14 mouse cellular contexts compared by ENCODE assay signal in the genomic region with DNA sequence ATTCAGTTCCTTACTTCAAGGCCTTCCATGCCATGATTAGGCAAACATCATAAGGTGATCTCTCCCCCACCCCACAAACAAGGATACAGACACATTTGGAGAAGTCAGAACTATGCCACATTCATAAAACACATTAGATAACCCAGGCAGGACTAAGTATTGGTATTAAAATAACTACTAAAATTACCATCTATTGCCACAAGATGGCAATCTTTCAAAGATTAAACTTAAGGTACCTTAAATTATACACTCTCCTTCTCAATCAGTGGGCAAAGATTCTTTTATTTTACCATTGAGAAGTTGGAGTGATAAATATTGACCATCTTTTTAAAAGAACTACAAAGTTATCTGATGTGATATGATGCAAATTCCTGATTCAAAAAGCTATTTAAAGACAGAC.
DNase-seq lines count a peak whose midpoint lies in the region; ATAC-seq and TF ChIP-seq lines count a peak whose summit lies in the region.
"Had no signal": no experiment of that assay in that cellular context is flagged by ENCODE, and none has a peak within 500 bp of the region (broad histone marks: within the 10 kb centered on the region; RNA-seq: fewer than 3 reads in every experiment).

No protein-coding gene starts in this region.

- TF ChIP-seq POLR2A in brain, embryonic 14.5 days (IDR thresholded peaks at IDR 0.05; ENCODE audit: borderline replicate concordance, extremely low read depth, insufficient read depth, insufficient read length, poor library complexity, severe bottlenecking), result no peak

- peak; percentile 66 for DNase-seq in embryonic facial prominence, embryonic 11.5 days (ENCODE audit: low spot score)
- DNase-seq in embryonic facial prominence, embryonic 10.5 days (ENCODE audit: low spot score), result no peak
- DNase-seq in kidney, postnatal 0 days (ENCODE audit: low spot score), result peak; percentile 65
- DNase-seq in kidney, postnatal 4 days, result no peak
- peak; percentile 48 for DNase-seq in 3T3-L1 (ENCODE audit: low read depth, low spot score)
- peak; percentile 43 for DNase-seq in brain, embryonic 14.5 days (ENCODE audit: low read depth)
- DNase-seq in gastrocnemius, postnatal 4 days (ENCODE audit: low spot score in 2 of 2), result no peak
- no peak for DNase-seq in testis, postnatal 14 days (ENCODE audit: low spot score)
- DNase-seq: cerebellum, adult 9-11 months; kidney, adult 8-10 months; right cerebral cortex, postnatal 4 days had no signal

- no peak overlapping the region for H3K27ac ChIP-seq in embryonic facial prominence, embryonic 11.5 days (replicated peaks; ENCODE audit: low read depth, low read length)
- H3K27ac ChIP-seq in embryonic facial prominence, embryonic 10.5 days (replicated peaks), result no peak overlapping the region
- no peak overlapping the region for H3K27ac ChIP-seq in kidney, postnatal 0 days
- H3K27ac ChIP-seq: liver, embryonic 15.5 days; midbrain, embryonic 12.5 days had no signal

- H3K4me2 ChIP-seq in embryonic facial prominence, embryonic 11.5 days (ENCODE audit: low read depth, low read length), result no peak overlapping the region
- no peak overlapping the region for H3K4me2 ChIP-seq in kidney, postnatal 0 days (ENCODE audit: low read length)
- H3K4me2 ChIP-seq: liver, embryonic 15.5 days; midbrain, embryonic 12.5 days had no signal

- no peaks in the 10 kb centered on the region for H3K9me3 ChIP-seq in embryonic facial prominence, embryonic 11.5 days (replicated peaks; ENCODE audit: control insufficient read depth, low read length)
- H3K9me3 ChIP-seq in embryonic facial prominence, embryonic 10.5 days, result no peaks in the 10 kb centered on the region
- no peaks in the 10 kb centered on the region for H3K9me3 ChIP-seq in kidney, postnatal 0 days (replicated peaks; ENCODE audit: low read length)
- H3K9me3 ChIP-seq: liver, embryonic 15.5 days; midbrain, embryonic 12.5 days had no signal

- no peak overlapping the region for H3K4me3 ChIP-seq in embryonic facial prominence, embryonic 11.5 days (ENCODE audit: low read depth, low read length)
- H3K4me3 ChIP-seq in embryonic facial prominence, embryonic 10.5 days, result no peak overlapping the region
- H3K4me3 ChIP-seq in kidney, postnatal 0 days (replicated peaks; ENCODE audit: low read depth, low read length), result no peak overlapping the region
- H3K4me3 ChIP-seq: erythroblast, embryonic 14.5 days; liver, embryonic 15.5 days; midbrain, embryonic 12.5 days had no signal

- H3K36me3 ChIP-seq in embryonic facial prominence, embryonic 11.5 days (replicated peaks; ENCODE audit: control insufficient read depth, insufficient read depth, low read depth, low read length), result no peaks in the 10 kb centered on the region
- H3K36me3 ChIP-seq in embryonic facial prominence, embryonic 10.5 days (replicated peaks), result no peaks in the 10 kb centered on the region
- no peaks in the 10 kb centered on the region for H3K36me3 ChIP-seq in kidney, postnatal 0 days (ENCODE audit: insufficient read depth, low read length)
- H3K36me3 ChIP-seq: liver, embryonic 15.5 days; midbrain, embryonic 12.5 days had no signal

- no peaks in the 10 kb centered on the region for H3K27me3 ChIP-seq in embryonic facial prominence, embryonic 11.5 days (ENCODE audit: control insufficient read depth, insufficient read depth, low read length)
- H3K27me3 ChIP-seq in embryonic facial prominence, embryonic 10.5 days (replicated peaks; ENCODE audit: low read depth, poor library complexity, severe bottlenecking), result no peaks in the 10 kb centered on the region
- H3K27me3 ChIP-seq in kidney, postnatal 0 days (ENCODE audit: insufficient read depth, low read length), result no peaks in the 10 kb centered on the region
- H3K27me3 ChIP-seq: liver, embryonic 15.5 days; midbrain, embryonic 12.5 days had no signal

- TF ChIP-seq CTCF in kidney, postnatal 0 days (IDR thresholded peaks at IDR 0.05; ENCODE audit: low read depth), result peak; percentile 57
- no peak for TF ChIP-seq CTCF in brain, embryonic 14.5 days (IDR thresholded peaks at IDR 0.05; ENCODE audit: borderline replicate concordance, extremely low read depth, insufficient read depth, insufficient read length)

- no peak overlapping the region for H3K9ac ChIP-seq in embryonic facial prominence, embryonic 11.5 days (replicated peaks; ENCODE audit: low read length)
- H3K9ac ChIP-seq in kidney, postnatal 0 days (ENCODE audit: low read depth, low read length), result no peak overlapping the region
- H3K9ac ChIP-seq: liver, embryonic 15.5 days; midbrain, embryonic 12.5 days had no signal

- no peaks in the 10 kb centered on the region for H3K4me1 ChIP-seq in embryonic facial prominence, embryonic 11.5 days (ENCODE audit: control insufficient read depth, insufficient read depth, low read length)
- no peaks in the 10 kb centered on the region for H3K4me1 ChIP-seq in embryonic facial prominence, embryonic 10.5 days
- H3K4me1 ChIP-seq in kidney, postnatal 0 days (replicated peaks; ENCODE audit: insufficient read depth, low read length), result no peaks in the 10 kb centered on the region
- H3K4me1 ChIP-seq: liver, embryonic 15.5 days; midbrain, embryonic 12.5 days had no signal

- ATAC-seq in embryonic facial prominence, embryonic 11.5 days (replicated peaks; ENCODE audit: insufficient number of reproducible peaks, low FRiP score, low TSS enrichment, low read depth), result no peak
- ATAC-seq in kidney, postnatal 0 days (replicated peaks; ENCODE audit: low FRiP score, low read depth), result no peak

Comparison
In these comparisons a context has a peak if more than half of its experiments do, and no peak if none do; other contexts are left out.
1. DNase-seq: peak in embryonic facial prominence, embryonic 11.5 days (single experiment), kidney, postnatal 0 days (single experiment), 3T3-L1 (single experiment) and brain, embryonic 14.5 days (single experiment); none in embryonic facial prominence, embryonic 10.5 days (single experiment), kidney, postnatal 4 days (0 of 2), gastrocnemius, postnatal 4 days (0 of 2) and testis, postnatal 14 days (single experiment).